Mouse (Mus musculus) MEL (cell line): ENCODE measurements at regions not wholly inside any gene's neighbourhood (a gene's known extent, or its start where the extent isn't known, plus 50 kb on each side); places are given as distances from the start of the nearest gene placed in this dataset.

Source experiments
- DNase-seq: peaks from one replicate; pipeline ENCODE4 v3.0.0; 2011; ENCODE audit warnings: low read depth, low spot score
- H3K27ac ChIP-seq: 2 replicates; pipeline ENCODE4 v1.5.1; 2012; ENCODE audit warnings: low read depth, mild to moderate bottlenecking, control low read depth, low read length, moderate library complexity; ENCODE audit not compliant: control insufficient read depth
- H3K27me3 ChIP-seq, 2 experiments: fragments of 150-350 bp in 1 of 2; sonication (generic) in 1 of 2; 2 replicates each; pipeline ENCODE4 v1.6.1; 2012; ENCODE audit warnings: low read length in 2 of 2, mild to moderate bottlenecking in 2 of 2, improper control_type of control experiment in 1 of 2, moderate library complexity in 1 of 2; ENCODE audit not compliant: insufficient read depth in 2 of 2, control insufficient read depth in 1 of 2
- H3K36me3 ChIP-seq, 2 experiments: 2 replicates each; pipeline ENCODE4 v1.6.1; 2012 to 2014; ENCODE audit warnings: low read length in 2 of 2, improper control_type of control experiment in 1 of 2, inconsistent platforms in 1 of 2, mild to moderate bottlenecking in 1 of 2; ENCODE audit not compliant: insufficient read depth in 2 of 2, control insufficient read depth in 1 of 2
- H3K4me1 ChIP-seq, 2 experiments: fragments of 150-350 bp in 1 of 2; sonication (generic) in 1 of 2; 2 replicates each; pipeline ENCODE4 v1.6.1; 2012; ENCODE audit warnings: low read length in 2 of 2, improper control_type of control experiment in 1 of 2, mild to moderate bottlenecking in 1 of 2; ENCODE audit not compliant: insufficient read depth in 2 of 2, control insufficient read depth in 1 of 2
- H3K4me3 ChIP-seq, 2 experiments: fragments of 150-350 bp in 1 of 2; sonication (generic) in 1 of 2; 2 replicates each; pipeline ENCODE4 v1.5.1; 2012; ENCODE audit warnings: low read depth in 2 of 2, low read length in 2 of 2, mild to moderate bottlenecking in 2 of 2, moderate library complexity in 2 of 2, control low read depth in 1 of 2, improper control_type of control experiment in 1 of 2; ENCODE audit not compliant: control insufficient read depth in 1 of 2, insufficient read depth in 1 of 2
- H3K79me2 ChIP-seq: 2 replicates; pipeline ENCODE4 v1.6.1; 2012; ENCODE audit warnings: mild to moderate bottlenecking, low read length, moderate library complexity; ENCODE audit not compliant: control insufficient read depth, poor library complexity, insufficient read depth
- H3K9ac ChIP-seq: 2 replicates; pipeline ENCODE4 v1.6.1; 2012; ENCODE audit warnings: low read depth, mild to moderate bottlenecking, control low read depth, low read length, moderate library complexity; ENCODE audit not compliant: control insufficient read depth, poor library complexity, severe bottlenecking
- H3K9me3 ChIP-seq: fragments of 150-350 bp; sonication (generic); replicated peaks from 2 replicates; pipeline ENCODE4 v1.6.1; 2012; ENCODE audit warnings: mild to moderate bottlenecking, low read length, improper control_type of control experiment, moderate library complexity; ENCODE audit not compliant: insufficient read depth
- E2F4 ChIP-seq: IDR thresholded peaks from 2 replicates; pipeline ENCODE4 v1.6.1; 2011; ENCODE audit warnings: low read depth, low read length, improper control_type of control experiment, borderline replicate concordance
- ELF1 ChIP-seq: IDR thresholded peaks from 2 replicates; pipeline ENCODE4 v1.6.1; 2014; ENCODE audit warnings: low read depth, mild to moderate bottlenecking, inconsistent platforms, low read length, improper control_type of control experiment, moderate library complexity
- GATA1 ChIP-seq: IDR thresholded peaks from 2 replicates; pipeline ENCODE4 v1.6.1; 2011; ENCODE audit warnings: low read depth, low read length, improper control_type of control experiment
- HCFC1 ChIP-seq: IDR thresholded peaks from 2 replicates; pipeline ENCODE4 v1.6.1; 2012; ENCODE audit warnings: low read depth, mild to moderate bottlenecking, inconsistent platforms, low read length, improper control_type of control experiment, moderate library complexity
- JUND ChIP-seq: IDR thresholded peaks from 2 replicates; pipeline ENCODE4 v1.6.1; 2011; ENCODE audit warnings: low read depth, mild to moderate bottlenecking, improper control_type of control experiment, low read length
- MAX ChIP-seq: IDR thresholded peaks from 2 replicates; pipeline ENCODE4 v1.6.1; 2011; ENCODE audit warnings: low read length, improper control_type of control experiment
- MAZ ChIP-seq: IDR thresholded peaks from 2 replicates; pipeline ENCODE4 v1.6.1; 2012; ENCODE audit warnings: low read depth, mild to moderate bottlenecking, inconsistent platforms, low read length, improper control_type of control experiment
- MEF2A ChIP-seq: IDR thresholded peaks from 2 replicates; pipeline ENCODE4 v1.6.1; 2014; ENCODE audit warnings: low read depth, mild to moderate bottlenecking, inconsistent platforms, low read length, improper control_type of control experiment; ENCODE audit not compliant: poor library complexity, insufficient replicate concordance, severe bottlenecking; ENCODE audit errors: extremely low read depth
- MXI1 ChIP-seq: IDR thresholded peaks from 2 replicates; pipeline ENCODE4 v1.6.1; 2011; ENCODE audit warnings: mild to moderate bottlenecking, low read depth, low read length, improper control_type of control experiment
- MYB ChIP-seq: IDR thresholded peaks from 2 replicates; pipeline ENCODE4 v1.6.1; 2011; ENCODE audit warnings: mild to moderate bottlenecking, low read depth, low read length, improper control_type of control experiment
- MYC ChIP-seq: IDR thresholded peaks from 2 replicates; pipeline ENCODE4 v1.6.1; 2011; ENCODE audit warnings: low read depth, mild to moderate bottlenecking, low read length, improper control_type of control experiment, moderate library complexity
- NELFE ChIP-seq: IDR thresholded peaks from 2 replicates; pipeline ENCODE4 v1.6.1; 2011; ENCODE audit warnings: low read depth, low read length, improper control_type of control experiment
- NRF1 ChIP-seq: IDR thresholded peaks from 2 replicates; pipeline ENCODE4 v1.6.1; 2014; ENCODE audit warnings: low read depth, mild to moderate bottlenecking, inconsistent platforms, low read length, improper control_type of control experiment, moderate library complexity; ENCODE audit not compliant: poor library complexity, insufficient read depth, severe bottlenecking
- POLR2AphosphoS5 ChIP-seq: IDR thresholded peaks from 2 replicates; pipeline ENCODE4 v1.6.1; 2012; ENCODE audit warnings: low read depth, borderline replicate concordance, mild to moderate bottlenecking, inconsistent platforms, low read length, moderate library complexity, mixed read lengths
- SIN3A ChIP-seq: IDR thresholded peaks from 2 replicates; pipeline ENCODE4 v1.6.1; 2012; ENCODE audit warnings: low read length, improper control_type of control experiment, inconsistent platforms
- TAL1 ChIP-seq: IDR thresholded peaks from 2 replicates; pipeline ENCODE4 v1.6.1; 2012; ENCODE audit warnings: mild to moderate bottlenecking, inconsistent platforms, low read length, moderate library complexity, mixed read lengths
- TCF12 ChIP-seq: IDR thresholded peaks from 2 replicates; pipeline ENCODE4 v1.6.1; 2014; ENCODE audit warnings: low read depth, mild to moderate bottlenecking, inconsistent platforms, low read length, improper control_type of control experiment, moderate library complexity
- ZKSCAN1 ChIP-seq: IDR thresholded peaks from 2 replicates; pipeline ENCODE4 v1.6.1; 2012; ENCODE audit warnings: low read depth, mild to moderate bottlenecking, inconsistent platforms, low read length, improper control_type of control experiment, moderate library complexity
- ZMIZ1 ChIP-seq: IDR thresholded peaks from 2 replicates; pipeline ENCODE4 v1.6.1; 2012; ENCODE audit warnings: low read depth, mild to moderate bottlenecking, inconsistent platforms, low read length, improper control_type of control experiment, moderate library complexity

DNA sequence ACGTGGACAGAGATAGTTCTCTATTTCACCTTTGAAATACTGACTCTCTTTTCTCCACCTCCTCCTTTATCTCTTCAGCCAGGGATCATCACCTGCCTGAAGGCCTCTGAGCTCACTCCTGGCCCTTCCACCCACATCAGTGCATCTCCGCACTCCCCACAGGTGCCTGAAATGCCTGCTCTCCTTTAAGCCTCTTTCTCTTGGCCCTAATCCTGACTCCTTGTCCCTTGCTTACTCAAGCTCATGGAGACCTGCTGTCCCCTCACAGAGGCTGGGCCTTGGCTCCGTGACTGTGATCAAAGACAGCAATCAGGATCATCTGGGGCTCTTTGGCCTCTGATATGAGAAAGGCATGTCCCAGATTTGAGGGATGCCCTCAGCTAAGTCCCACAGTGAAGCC, 212.5 kb upstream of the Arid1b start:
- DNase-seq, result no peak

GRCm38 (mm10) chr17:4784296-4784695, 209.8 kb upstream of the Arid1b start:
- Histone ChIP-seq H3K4me1 (no peaks in the 10 kb centered on the region), H3K27ac (no peak overlapping the region), H3K27me3 (peaks cover 0 to 1% of the 10 kb centered on the region in 2 experiments; a peak in 2 of 4 replicates), H3K9me3 (no peaks in the 10 kb centered on the region), H3K4me3 (no peak overlapping the region), H3K36me3 (no peaks in the 10 kb centered on the region), H3K9ac (no peak overlapping the region), H3K79me2 (no peaks in the 10 kb centered on the region)
- TF ChIP-seq NELFE, result no peak
- no peak for TF ChIP-seq MYB
- DNase-seq, result no peak

More for the DNA sequence above, 212.5 kb upstream of the Arid1b start:
- Histone ChIP-seq H3K36me3 (no peaks in the 10 kb centered on the region), H3K27ac (no peak overlapping the region), H3K4me1 (no peaks in the 10 kb centered on the region), H3K9ac (no peak overlapping the region), H3K79me2 (no peaks in the 10 kb centered on the region), H3K4me3 (no peak overlapping the region), H3K9me3 (no peaks in the 10 kb centered on the region), H3K27me3 (no peaks in the 10 kb centered on the region; a peak in 1 of 4 replicates)
- no peak for TF ChIP-seq ZMIZ1
- TF ChIP-seq MEF2A, result no peak
- TF ChIP-seq NELFE, result no peak
- no peak for TF ChIP-seq MAX
- no peak for TF ChIP-seq TAL1
- no peak for TF ChIP-seq SIN3A
- no peak for TF ChIP-seq ZKSCAN1
- TF ChIP-seq JUND, result no peak
- TF ChIP-seq MAZ, result no peak
- TF ChIP-seq E2F4, result no peak
- TF ChIP-seq MXI1, result no peak
- no peak for TF ChIP-seq ELF1
- TF ChIP-seq TCF12, result no peak
- no peak for TF ChIP-seq POLR2AphosphoS5
- TF ChIP-seq HCFC1, result no peak
- TF ChIP-seq MYC, result no peak
- no peak for TF ChIP-seq MYB
- no peak for TF ChIP-seq NRF1
- no peak for TF ChIP-seq GATA1
